17 mouse cellular contexts compared by ENCODE assay signal in genomic region chr4:133269596-133269995, GRCm38 (mm10). TPM values are rescaled to one million over a fixed set of nuclear protein-coding genes. Genes with fewer than 3 reads are reported as not detected.
DNase-seq lines count a peak whose midpoint lies in the region; ATAC-seq and TF ChIP-seq lines count a peak whose summit lies in the region.
"Had no signal": no experiment of that assay in that cellular context is flagged by ENCODE, and none has a peak within 500 bp of the region (broad histone marks: within the 10 kb centered on the region; RNA-seq: fewer than 3 reads in every experiment).

No protein-coding gene starts in this region.

- no peak for ATAC-seq in liver, embryonic 16.5 days (ENCODE audit: low read depth)
- ATAC-seq in liver, postnatal 0 days, result no peak
- ATAC-seq: forebrain, embryonic 13.5 days had no signal

- no peak overlapping the region for H3K4me3 ChIP-seq in liver, embryonic 16.5 days (ENCODE audit: low read depth, low read length)
- no peak overlapping the region for H3K4me3 ChIP-seq in liver, postnatal 0 days (ENCODE audit: low read depth, low read length)
- H3K4me3 ChIP-seq: embryonic facial prominence, embryonic 13.5 days; forebrain, embryonic 13.5 days; lung, embryonic 15.5 days had no signal

- no peak overlapping the region for H3K9ac ChIP-seq in liver, embryonic 16.5 days (ENCODE audit: low read depth, low read length)
- H3K9ac ChIP-seq in liver, postnatal 0 days (replicated peaks), result no peak overlapping the region
- H3K9ac ChIP-seq: embryonic facial prominence, embryonic 13.5 days; forebrain, embryonic 13.5 days; hindbrain, embryonic 14.5 days; lung, embryonic 15.5 days had no signal

- peaks cover 38% of the 10 kb centered on the region for H3K36me3 ChIP-seq in liver, embryonic 16.5 days (ENCODE audit: control insufficient read depth, insufficient read depth)
- peaks cover 63% of the 10 kb centered on the region for H3K36me3 ChIP-seq in liver, postnatal 0 days (replicated peaks; ENCODE audit: insufficient read depth, low read length)

- H3K27me3 ChIP-seq in liver, embryonic 16.5 days (ENCODE audit: control insufficient read depth, insufficient read depth, low read depth, low read length), result no peaks in the 10 kb centered on the region
- H3K27me3 ChIP-seq in liver, postnatal 0 days (ENCODE audit: insufficient read depth, low read length), result no peaks in the 10 kb centered on the region
- H3K27me3 ChIP-seq: embryonic facial prominence, embryonic 13.5 days; forebrain, embryonic 13.5 days; lung, embryonic 15.5 days had no signal

- intact Hi-C loops in heart, postnatal 25 days (cut with DNase I), result no loop called here

- DNase-seq in gastrocnemius, adult 18-20 months (ENCODE audit: low spot score), result peak; percentile 41
- DNase-seq in gastrocnemius, postnatal 10 days, result no peak
- DNase-seq in liver, postnatal 0 days, result no peak
- DNase-seq in adrenal gland, postnatal 25 days, result peak; percentile 64
- peak; percentile 47 for DNase-seq in heart, postnatal 25 days (ENCODE audit: low spot score)
- DNase-seq in right cerebral cortex, postnatal 36 days (ENCODE audit: low spot score in 2 of 2), result no peak
- DNase-seq in yolk sac, embryonic 10.5 days (ENCODE audit: low spot score), result no peak
- DNase-seq: cerebellum, postnatal 36 days; gastrocnemius, postnatal 25 days; layer of hippocampus, adult 9-11 months had no signal

- 0 out of 2 replicates have a peak overlapping the region, but pooled peaks have one; percentile 13 for H3K27ac ChIP-seq in liver, embryonic 16.5 days (ENCODE audit: low read length)
- no peak overlapping the region for H3K27ac ChIP-seq in liver, postnatal 0 days (ENCODE audit: low read depth)
- H3K27ac ChIP-seq: embryonic facial prominence, embryonic 13.5 days; forebrain, embryonic 13.5 days; hindbrain, embryonic 14.5 days; lung, embryonic 15.5 days had no signal

- no peaks in the 10 kb centered on the region for H3K9me3 ChIP-seq in liver, embryonic 16.5 days (replicated peaks; ENCODE audit: control insufficient read depth, low read length)
- H3K9me3 ChIP-seq in liver, postnatal 0 days (ENCODE audit: low read length), result no peaks in the 10 kb centered on the region
- H3K9me3 ChIP-seq: embryonic facial prominence, embryonic 13.5 days; forebrain, embryonic 13.5 days; G1E; lung, embryonic 15.5 days had no signal

- no peaks in the 10 kb centered on the region for H3K4me1 ChIP-seq in liver, embryonic 16.5 days (ENCODE audit: control insufficient read depth, low read depth, low read length)
- H3K4me1 ChIP-seq in liver, postnatal 0 days (ENCODE audit: insufficient read depth), result no peaks in the 10 kb centered on the region
- H3K4me1 ChIP-seq: embryonic facial prominence, embryonic 13.5 days; lung, embryonic 15.5 days had no signal

- no peak for TF ChIP-seq CTCF in liver, postnatal 0 days (IDR thresholded peaks at IDR 0.05; ENCODE audit: low read depth)

- WGBS in liver, embryonic 16.5 days (ENCODE audit: insufficient replicate concordance), result 77% methylated on average over 3 of the region's 3 CpGs
- 86% methylated on average over 3 of the region's 3 CpGs for WGBS in liver, postnatal 0 days (ENCODE audit: insufficient replicate concordance)

- no peak for TF ChIP-seq EP300 in liver, postnatal 0 days (IDR thresholded peaks at IDR 0.05; ENCODE audit: low read depth)

- H3K4me2 ChIP-seq in liver, embryonic 16.5 days (ENCODE audit: low read depth, low read length), result no peak overlapping the region
- H3K4me2 ChIP-seq in liver, postnatal 0 days (ENCODE audit: low read depth, low read length), result no peak overlapping the region
- H3K4me2 ChIP-seq: embryonic facial prominence, embryonic 13.5 days; forebrain, embryonic 13.5 days; hindbrain, embryonic 14.5 days; lung, embryonic 15.5 days had no signal

RNA-seq across cellular contexts. Expression of gene Sytl1, which starts 6.7 kb away (rescaled TPM):
- under 1 TPM; 0.12 to 0.14 TPM for total RNA-seq in gastrocnemius, adult 18-20 months (2021)
- 1 to 10 TPM; 1.1 to 1.4 TPM for total RNA-seq in gastrocnemius, postnatal 10 days (2021)
- polyA plus RNA-seq in liver, embryonic 16.5 days (2015; fragmentation: Nextera tagmentation; extraction: Ambion mirVana), result 1.1 and 1.4 TPM in 2 replicates
- 1.0 and 1.3 TPM in 2 replicates for polyA plus RNA-seq in liver, postnatal 0 days (2015; fragmentation: Nextera tagmentation; extraction: Ambion mirVana)
- 1.9 and 2.0 TPM in 2 replicates for total RNA-seq in adrenal gland, postnatal 25 days (2021)
- total RNA-seq in heart, postnatal 25 days (2021), result under 1 TPM; 0.36 to 0.81 TPM

RNA-seq across cellular contexts. Expression of gene Tmem222, which starts 8.0 kb away (rescaled TPM):
- total RNA-seq in gastrocnemius, adult 18-20 months (2021), result 10 to 100 TPM; 26.8 to 26.9 TPM
- total RNA-seq in gastrocnemius, postnatal 10 days (2021), result 10 to 100 TPM; 23.6 to 25.9 TPM
- 32.7 and 34.9 TPM in 2 replicates for polyA plus RNA-seq in liver, embryonic 16.5 days (2015; fragmentation: Nextera tagmentation; extraction: Ambion mirVana)
- 29.6 and 30.8 TPM in 2 replicates for polyA plus RNA-seq in liver, postnatal 0 days (2015; fragmentation: Nextera tagmentation; extraction: Ambion mirVana)
- total RNA-seq in adrenal gland, postnatal 25 days (2021), result 60.2 and 73.3 TPM in 2 replicates
- total RNA-seq in heart, postnatal 25 days (2021), result 10 to 100 TPM; 24.8 to 25.7 TPM

RNA-seq across cellular contexts. Expression of gene Map3k6, which starts 29.0 kb away (rescaled TPM):
- 10 to 100 TPM in 1 of 2 experiments, 1 to 10 TPM in 1; 8.8 to 11.4 TPM for total RNA-seq in gastrocnemius, adult 18-20 months (2021)
- total RNA-seq in gastrocnemius, postnatal 10 days (2021), result 1 to 10 TPM; 2.1 to 5.5 TPM
- 2.2 and 3.0 TPM in 2 replicates for polyA plus RNA-seq in liver, embryonic 16.5 days (2015; fragmentation: Nextera tagmentation; extraction: Ambion mirVana)
- 1.2 and 1.3 TPM in 2 replicates for polyA plus RNA-seq in liver, postnatal 0 days (2015; fragmentation: Nextera tagmentation; extraction: Ambion mirVana)
- 15.7 and 20.1 TPM in 2 replicates for total RNA-seq in adrenal gland, postnatal 25 days (2021)
- 10 to 100 TPM; 10.8 to 20.1 TPM for total RNA-seq in heart, postnatal 25 days (2021)

RNA-seq across cellular contexts. Expression of gene Gpr3, which starts 57.3 kb away (rescaled TPM):
- not detected for total RNA-seq in gastrocnemius, adult 18-20 months (2021)
- not detected for total RNA-seq in gastrocnemius, postnatal 10 days (2021)
- not detected in 2 replicates for polyA plus RNA-seq in liver, embryonic 16.5 days (2015; fragmentation: Nextera tagmentation; extraction: Ambion mirVana)
- polyA plus RNA-seq in liver, postnatal 0 days (2015; fragmentation: Nextera tagmentation; extraction: Ambion mirVana), result not detected in 2 replicates
- not detected in 2 replicates for total RNA-seq in adrenal gland, postnatal 25 days (2021)
- under 1 TPM in 1 of 2 experiments, not detected in 1; 0.22 TPM for total RNA-seq in heart, postnatal 25 days (2021)
- total RNA-seq: gastrocnemius, postnatal 25 days had no signal
- polyA plus RNA-seq: kidney, embryonic 14.5 days had no signal

RNA-seq across cellular contexts. Expression of gene Cd164l2, which starts 57.7 kb away (rescaled TPM):
- total RNA-seq in gastrocnemius, adult 18-20 months (2021), result not detected
- not detected for total RNA-seq in gastrocnemius, postnatal 10 days (2021)
- polyA plus RNA-seq in liver, embryonic 16.5 days (2015; fragmentation: Nextera tagmentation; extraction: Ambion mirVana), result 0.13 TPM in 1 of 2 replicates, not detected in the other
- polyA plus RNA-seq in liver, postnatal 0 days (2015; fragmentation: Nextera tagmentation; extraction: Ambion mirVana), result 0.25 and 0.39 TPM in 2 replicates
- total RNA-seq in adrenal gland, postnatal 25 days (2021), result 1.4 and 1.5 TPM in 2 replicates
- total RNA-seq in heart, postnatal 25 days (2021), result under 1 TPM in 1 of 2 experiments, not detected in 1; 0.53 TPM
- total RNA-seq: G1E; gastrocnemius, postnatal 25 days had no signal
- polyA plus RNA-seq: G1E had no signal

Comparison
In these comparisons a context has a peak if more than half of its experiments do, and no peak if none do; other contexts are left out.
1. DNase-seq: peak in gastrocnemius, adult 18-20 months (single experiment), adrenal gland, postnatal 25 days (single experiment) and heart, postnatal 25 days (single experiment); none in gastrocnemius, postnatal 10 days (single experiment), liver, postnatal 0 days (single experiment), right cerebral cortex, postnatal 36 days (0 of 2) and yolk sac, embryonic 10.5 days (single experiment).